Mouse (Mus musculus) lung, adult 2 months (tissue): ENCODE data around the gene Foxp1.

Source experiments
- CTCF ChIP-seq: fragments of 200-500 bp; IDR thresholded peaks from 2 replicates; pipeline ENCODE4 v1.5.1; 2011; ENCODE audit warnings: mild to moderate bottlenecking, low read length, control low read depth; ENCODE audit not compliant: insufficient read depth
- POLR2A ChIP-seq: fragments of 200-500 bp; IDR thresholded peaks from 2 replicates; pipeline ENCODE4 v1.6.1; 2011; ENCODE audit warnings: low read depth, mild to moderate bottlenecking, control low read depth, low read length, borderline replicate concordance; ENCODE audit errors: extremely low read depth

GRCm38 (mm10) chr6:99483556-99483955 is 39.0 kb downstream of the Foxp1 start:
- TF ChIP-seq CTCF: no peak
- TF ChIP-seq POLR2A: no peak
